Mouse (Mus musculus) small intestine, adult 2 months (tissue): Measurements from ENCODE around the gene Mgat4d. TPM values are rescaled to one million over a fixed set of nuclear protein-coding genes. Genes with fewer than 3 reads are reported as not detected.
A peak's percentile ranks its signal among the peaks of the same experiment; 100 is the strongest.

Experiments used
- H3K27ac ChIP-seq: fragments of 200-500 bp; 2 replicates; pipeline ENCODE4 v1.5.1; 2012; ENCODE audit warnings: low read depth, low read length, control low read depth, inconsistent platforms; ENCODE audit not compliant: insufficient read depth
- H3K27me3 ChIP-seq: fragments of 200-500 bp; 2 replicates; pipeline ENCODE4 v1.6.1; 2012; ENCODE audit warnings: mild to moderate bottlenecking, moderate library complexity, low read length, inconsistent platforms; ENCODE audit not compliant: control insufficient read depth, insufficient read depth
- H3K36me3 ChIP-seq: fragments of 200-500 bp; 2 replicates; pipeline ENCODE4 v1.6.1; 2012; ENCODE audit warnings: mild to moderate bottlenecking, low read length, control low read depth, inconsistent platforms; ENCODE audit not compliant: control insufficient read depth, insufficient read depth
- H3K4me1 ChIP-seq: fragments of 200-500 bp; 2 replicates; pipeline ENCODE4 v1.6.1; 2012; ENCODE audit warnings: low read length, inconsistent platforms, mixed read lengths; ENCODE audit not compliant: control insufficient read depth, insufficient read depth, insufficient read length
- H3K4me3 ChIP-seq: fragments of 200-500 bp; 2 replicates; pipeline ENCODE4 v1.5.1; 2012; ENCODE audit warnings: low read depth, mild to moderate bottlenecking, control low read depth, inconsistent platforms, low read length, moderate library complexity
- CTCF ChIP-seq: fragments of 200-500 bp; IDR thresholded peaks from 2 replicates; pipeline ENCODE4 v1.5.1; 2012; ENCODE audit warnings: low read depth, mild to moderate bottlenecking, control low read depth, inconsistent platforms, low read length, moderate library complexity, mixed read lengths; ENCODE audit not compliant: insufficient replicate concordance, insufficient read length; ENCODE audit errors: extremely low read depth
- POLR2A ChIP-seq: fragments of 200-500 bp; IDR thresholded peaks from 2 replicates; pipeline ENCODE4 v1.6.1; 2012; ENCODE audit warnings: low read depth, mild to moderate bottlenecking, control low read depth, inconsistent platforms, low read length, moderate library complexity
- WGBS: fragments of 180-500 bp; shearing (Covaris S2); methylation state at CpG from one replicate; pipeline ENCODE4 v1.1.7; 2018; 5-methylcytosine and 5-hydroxymethylcytosine counted together
- polyA plus RNA-seq: library from polyadenylated mRNA; depleted of rRNA; stranded (reverse); fragments of >200 nt; gene quantifications from 2 replicates; pipeline ENCODE4 v1.2.3, GENCODE M21; 2012

Mgat4d gene
- polyA plus RNA-seq, 1 experiment: not detected

GRCm38 (mm10) chr8:83323056-83323455, 25.2 kb upstream of the Mgat4d start:
- Histone ChIP-seq H3K27ac (no peak overlapping the region), H3K36me3 (peaks cover 36% of the 10 kb centered on the region), H3K27me3 (no peaks in the 10 kb centered on the region), H3K4me3 (no peak overlapping the region), H3K4me1 (no peaks in the 10 kb centered on the region)
- no peak for TF ChIP-seq CTCF
- no peak for TF ChIP-seq POLR2A
- 87% methylated on average over 2 of the region's 2 CpGs for WGBS

GRCm38 (mm10) chr8:83327889-83328288, 20.4 kb upstream of the Mgat4d start:
- no peak for TF ChIP-seq CTCF
- no peak for TF ChIP-seq POLR2A
- WGBS: 92% methylated on average over 5 of the region's 5 CpGs
- Histone ChIP-seq H3K4me1 (peaks cover under 1% of the 10 kb centered on the region; the same call in 1 of the 2 replicates), H3K27me3 (no peaks in the 10 kb centered on the region), H3K36me3 (peaks cover 14% of the 10 kb centered on the region), H3K27ac (no peak overlapping the region), H3K4me3 (no peak overlapping the region)

- Histone ChIP-seq H3K27ac (peak overlapping the region; percentile 85; the same call in 1 of the 2 replicates), H3K4me1 (peaks cover 3% of the 10 kb centered on the region; the same call in 1 of the 2 replicates), H3K27me3 (no peaks in the 10 kb centered on the region), H3K36me3 (peaks cover 7% of the 10 kb centered on the region; the same call in 1 of the 2 replicates), H3K4me3 (peak overlapping the region; percentile 97)
- TF ChIP-seq CTCF: no peak
- no peak for TF ChIP-seq POLR2A
- 18% methylated on average over 7 of the region's 7 CpGs for WGBS
These were observed 16.7 kb upstream of the Mgat4d start for GRCm38 (mm10) chr8:83331567-83331898.

GRCm38 (mm10) chr8:83331899-83332697, 16.2 kb upstream of the Mgat4d start, which contains the start of gene Elmod2:
Gene Elmod2 (minus strand): TSS chr8:83332486.
- Histone ChIP-seq H3K4me1 (peaks cover 3% of the 10 kb centered on the region; the same call in 1 of the 2 replicates), H3K4me3 (peak within 1 kb of the TSS; percentile 97), H3K27ac (peak within 1 kb of the TSS; percentile 85), H3K27me3 (no peaks in the 10 kb centered on the region), H3K36me3 (peaks cover 7% of the 10 kb centered on the region; the same call in 1 of the 2 replicates)
- WGBS: under 1% methylated on average over 85 of the region's 85 CpGs
- TF ChIP-seq CTCF (no peak), POLR2A (peak; percentile 89)

GRCm38 (mm10) chr8:83332864-83333263, 15.4 kb upstream of the Mgat4d start:
- H3K4me3 ChIP-seq: no peak overlapping the region
- H3K4me1 ChIP-seq: peaks cover 3% of the 10 kb centered on the region; the same call in 1 of the 2 replicates
- H3K27ac ChIP-seq: peak overlapping the region; percentile 65
- TF ChIP-seq POLR2A (no peak), CTCF (no peak)
- WGBS: 18% methylated on average over 7 of the region's 7 CpGs
- peaks cover 5% of the 10 kb centered on the region; the same call in 1 of the 2 replicates for H3K36me3 ChIP-seq
- no peaks in the 10 kb centered on the region for H3K27me3 ChIP-seq

GRCm38 (mm10) chr8:83342076-83342475, 6.2 kb upstream of the Mgat4d start:
- Histone ChIP-seq H3K27me3 (peaks cover 2% of the 10 kb centered on the region; the same call in 1 of the 2 replicates), H3K4me1 (no peaks in the 10 kb centered on the region), H3K36me3 (no peaks in the 10 kb centered on the region), H3K27ac (no peak overlapping the region), H3K4me3 (no peak overlapping the region)
- WGBS: 82% methylated on average over 3 of the region's 3 CpGs
- TF ChIP-seq CTCF: no peak
- TF ChIP-seq POLR2A: no peak

GRCm38 (mm10) chr8:83342693-83343092, 5.6 kb upstream of the Mgat4d start:
- H3K36me3 ChIP-seq: no peaks in the 10 kb centered on the region
- no peak for TF ChIP-seq CTCF
- TF ChIP-seq POLR2A: no peak
- H3K4me3 ChIP-seq: no peak overlapping the region
- H3K4me1 ChIP-seq: no peaks in the 10 kb centered on the region
- peaks cover 2% of the 10 kb centered on the region; the same call in 1 of the 2 replicates for H3K27me3 ChIP-seq
- no peak overlapping the region for H3K27ac ChIP-seq

- H3K27me3 ChIP-seq: peaks cover 2% of the 10 kb centered on the region; the same call in 1 of the 2 replicates
- 89% methylated on average over 2 of the region's 2 CpGs for WGBS
- no peak for TF ChIP-seq POLR2A
- no peak for TF ChIP-seq CTCF
These were observed 3.0 kb downstream of the Mgat4d start for GRCm38 (mm10) chr8:83351315-83351714.

More at GRCm38 (mm10) chr8:83351315-83351714, 3.0 kb downstream of the Mgat4d start:
- H3K4me1 ChIP-seq: no peaks in the 10 kb centered on the region
- H3K36me3 ChIP-seq: no peaks in the 10 kb centered on the region
- H3K27ac ChIP-seq: no peak overlapping the region
- H3K4me3 ChIP-seq: no peak overlapping the region
